8 mouse cellular contexts compared by ENCODE assay signal in the genomic region with DNA sequence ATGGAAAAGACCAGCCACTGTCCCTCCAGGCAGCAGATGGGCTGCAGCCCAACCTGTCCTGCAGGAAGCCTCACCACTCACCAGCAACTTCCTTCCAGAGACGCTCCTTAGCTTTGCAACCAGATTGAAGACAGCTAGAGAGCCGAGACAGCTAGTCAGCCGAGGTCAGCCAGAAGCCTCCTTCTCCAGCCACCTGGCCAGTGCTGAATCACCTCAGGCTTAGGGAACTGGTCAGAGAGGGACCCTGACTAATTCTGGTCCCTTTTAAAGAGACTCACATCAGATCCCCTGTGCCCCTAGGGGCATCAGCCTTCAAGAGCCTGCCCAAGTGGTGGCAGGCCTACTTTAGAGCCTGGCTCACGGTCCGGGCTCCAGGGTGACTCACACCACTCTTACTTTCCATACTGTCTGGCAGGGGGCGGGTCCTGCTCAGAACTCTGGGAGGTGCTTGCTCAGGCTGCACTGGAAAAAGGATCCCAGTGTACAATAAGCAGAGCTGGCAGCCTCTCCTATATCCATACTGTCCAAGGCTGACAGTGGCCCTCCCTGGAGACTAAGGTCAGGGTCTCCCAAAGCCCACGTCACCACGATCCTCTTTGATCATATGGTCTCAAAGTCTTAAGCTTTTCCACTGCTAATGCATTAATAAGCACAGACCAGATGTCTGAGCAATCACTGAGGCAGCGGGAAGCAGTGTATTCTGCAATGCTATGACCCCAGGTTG. TPM values are rescaled to one million over a fixed set of nuclear protein-coding genes. Genes with fewer than 3 reads are reported as not detected.
DNase-seq lines count a peak whose midpoint lies in the region; ATAC-seq and TF ChIP-seq lines count a peak whose summit lies in the region.

No protein-coding gene starts in this region.

- no peak for TF ChIP-seq CTCF in layer of hippocampus, adult 2 months (conservative IDR thresholded peaks at IDR 0.05)
- no peak for TF ChIP-seq CTCF in embryonic fibroblast, embryonic 13.5 days (IDR thresholded peaks at IDR 0.05; ENCODE audit: borderline replicate concordance, insufficient read depth, low read length)
- no peak for TF ChIP-seq CTCF in liver, embryonic 14.5 days (IDR thresholded peaks at IDR 0.05; ENCODE audit: low read depth)

- DNase-seq in layer of hippocampus, adult 2 months (ENCODE audit: low spot score in 2 of 2) = no peak
- no peak for DNase-seq in layer of hippocampus, postnatal 36 days
- peak; percentile 66 for DNase-seq in R1 (ENCODE audit: low read depth, low spot score)
- DNase-seq in liver, embryonic 14.5 days (ENCODE audit: low read depth in 3 of 3, low spot score in 3 of 3) = no peak
- DNase-seq in layer of hippocampus, adult 8-10 months (ENCODE audit: low spot score in 2 of 2) = no peak
- DNase-seq in spleen, adult 12 weeks (ENCODE audit: low spot score) = no peak

- peak; percentile 55 for TF ChIP-seq POLR2A in embryonic fibroblast, embryonic 13.5 days (IDR thresholded peaks at IDR 0.05; ENCODE audit: low read depth, low read length)

- no peak overlapping the region for H3K9ac ChIP-seq in liver, embryonic 14.5 days (replicated peaks)

- H3K27ac ChIP-seq in layer of hippocampus, adult 2 months = peak overlapping the region; percentile 89
- H3K27ac ChIP-seq in embryonic fibroblast, embryonic 13.5 days (ENCODE audit: insufficient read depth, low read length) = peak overlapping the region; percentile 66
- H3K27ac ChIP-seq in liver, embryonic 14.5 days = no peak overlapping the region

- no peak overlapping the region; the same call in 1 of the 2 replicates for H3K4me3 ChIP-seq in layer of hippocampus, adult 2 months
- peak overlapping the region; percentile 36 for H3K4me3 ChIP-seq in embryonic fibroblast, embryonic 13.5 days (ENCODE audit: insufficient read depth, low read length)
- no peak overlapping the region for H3K4me3 ChIP-seq in liver, embryonic 14.5 days (ENCODE audit: insufficient read depth in 1 of 2, low read depth in 2 of 2, low read length in 2 of 2)

- peaks cover 37% of the 10 kb centered on the region for H3K4me1 ChIP-seq in embryonic fibroblast, embryonic 13.5 days (ENCODE audit: control insufficient read depth, insufficient read depth, low read length)
- H3K4me1 ChIP-seq in liver, embryonic 14.5 days (replicated peaks; ENCODE audit: control insufficient read depth in 2 of 2, insufficient read depth in 2 of 2, low read length in 1 of 2) = peaks cover 46 to 71% of the 10 kb centered on the region in 2 experiments

- no peak for ATAC-seq in liver, embryonic 14.5 days (ENCODE audit: insufficient read depth)
- ATAC-seq in erythroblast, adult 5-6 weeks (replicated peaks; ENCODE audit: low FRiP score, poor library complexity, severe bottlenecking) = no peak

- H3K36me3 ChIP-seq in liver, embryonic 14.5 days (replicated peaks; ENCODE audit: control insufficient read depth, insufficient read depth, low read depth) = no peaks in the 10 kb centered on the region; the same call in 1 of the 2 replicates

- no peak for TF ChIP-seq EP300 in liver, embryonic 14.5 days (IDR thresholded peaks at IDR 0.05; ENCODE audit: low read depth)

- no peaks in the 10 kb centered on the region for H3K9me3 ChIP-seq in liver, embryonic 14.5 days (ENCODE audit: control insufficient read depth, low read length)

- 50% methylated on average over 9 of the region's 9 CpGs for WGBS in liver, embryonic 14.5 days (ENCODE audit: insufficient replicate concordance)

- H3K27me3 ChIP-seq in liver, embryonic 14.5 days (ENCODE audit: control insufficient read depth, insufficient read depth, low read length) = no peaks in the 10 kb centered on the region

- peak overlapping the region; percentile 88; the same call in 1 of the 2 replicates for H3K4me2 ChIP-seq in liver, embryonic 14.5 days (ENCODE audit: low read depth)

RNA-seq across cellular contexts. Expression of a gene that starts 5.9 kb away (rescaled TPM):
- 10 to 100 TPM; 88.3 to 96.3 TPM for total RNA-seq in layer of hippocampus, adult 2 months (2021)
- 100 to 1,000 TPM in 1 of 2 experiments, 10 to 100 TPM in 1; 92.4 to 103 TPM for total RNA-seq in layer of hippocampus, postnatal 36 days (2021)
- 718 and 1,071 TPM in 2 replicates for polyA plus RNA-seq in embryonic fibroblast, embryonic 13.5 days (2011; ENCODE audit: insufficient read length, low read depth, missing spikeins)
- polyA plus RNA-seq in liver, embryonic 14.5 days (2012; rRNA removed) = 14.2 and 21.9 TPM in 2 replicates
- 21.3 and 23.1 TPM in 2 replicates for polyA plus RNA-seq in liver, embryonic 14.5 days (2014; fragmentation: Nextera tagmentation; extraction: Ambion mirVana)
- total RNA-seq in layer of hippocampus, adult 8-10 months (2022) = 100 to 1,000 TPM in 3 of 4 experiments, 10 to 100 TPM in 1; 89.0 to 116 (median 104) TPM
- 105 and 110 TPM in 2 replicates for total RNA-seq in erythroblast, adult 5-6 weeks (2015; ENCODE audit: low replicate concordance)
- 158 and 246 TPM in 2 replicates for total RNA-seq in erythroblast, adult 5-6 weeks (2017; ENCODE audit: low replicate concordance)
